ENCODE assay signal across 1 mouse cellular context in the genomic region with DNA sequence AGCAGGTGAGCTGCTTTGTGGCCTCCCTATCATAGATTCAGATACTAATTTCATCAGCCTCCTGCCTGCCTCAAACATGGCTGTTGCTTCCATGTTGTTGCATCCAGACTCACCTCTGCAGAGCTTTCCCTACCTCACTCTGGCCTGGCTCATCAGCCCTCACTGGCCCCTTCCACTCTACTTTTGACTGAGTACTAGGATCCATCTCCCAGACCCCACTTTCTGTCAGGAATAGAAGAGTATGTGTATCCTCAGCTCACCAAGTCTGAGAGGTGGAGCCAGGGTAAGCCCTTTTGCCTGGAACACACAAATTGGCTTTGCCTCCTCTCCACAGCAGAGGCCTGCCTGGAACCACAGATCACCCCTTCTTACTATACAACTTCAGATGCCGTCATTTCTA.
TF ChIP-seq lines count a peak whose summit lies in the region.

No protein-coding gene starts in this region.

TF ChIP-seq in CH12.LX, 34 proteins besides CTCF, POLR2A, EP300 and RAD21 (continued from another document):
- TF ChIP-seq JUND (conservative IDR thresholded peaks at IDR 0.05; ENCODE audit: low read depth, low read length) = no peak
- no peak for TF ChIP-seq ZMIZ1 (IDR thresholded peaks at IDR 0.05; ENCODE audit: low read depth, low read length)
- TF ChIP-seq CHD2 (IDR thresholded peaks at IDR 0.05; ENCODE audit: low read length) = no peak
- TF ChIP-seq MEF2A (IDR thresholded peaks at IDR 0.05; ENCODE audit: borderline replicate concordance, low read depth, low read length) = no peak
- TF ChIP-seq MAZ (IDR thresholded peaks at IDR 0.05; ENCODE audit: low read depth, low read length) = no peak
- TF ChIP-seq ZC3H11A (IDR thresholded peaks at IDR 0.05; ENCODE audit: low read depth, low read length) = no peak
TF ChIP-seq in CH12.LX: peak in this region for 0.
